Mouse (Mus musculus): ENCODE results near the gene Agfg1. TPM values are rescaled to one million over a fixed set of nuclear protein-coding genes. Genes with fewer than 3 reads are reported as not detected.
A peak's percentile ranks its signal among the peaks of the same experiment; 100 is the strongest.

Gene Agfg1
- polyA plus RNA-seq, 1 experiment: 26.9 TPM

GRCm38 (mm10) chr1:82832495-82833021, 6.7 kb upstream of the Agfg1 start:
- no peaks in the 10 kb centered on the region for H3K79me2 ChIP-seq (ENCODE audit: control insufficient read depth, insufficient read depth)
- TF ChIP-seq MAX (IDR thresholded peaks at IDR 0.05): no peak
- no peak for TF ChIP-seq USF1 (IDR thresholded peaks at IDR 0.05; ENCODE audit: low read depth)
- no peak for TF ChIP-seq CTCF (IDR thresholded peaks at IDR 0.05; ENCODE audit: control insufficient read depth, insufficient read depth, insufficient read length)
- no peak for TF ChIP-seq MYOD1 (IDR thresholded peaks at IDR 0.05; ENCODE audit: control insufficient read depth, insufficient read length, low read depth)
- no peak for TF ChIP-seq FOSL1 (IDR thresholded peaks at IDR 0.05; ENCODE audit: insufficient read depth, low read length, poor library complexity, severe bottlenecking)
- no peak for TF ChIP-seq CEBPB (IDR thresholded peaks at IDR 0.05; ENCODE audit: low read depth)
- no peak for TF ChIP-seq MYOG (IDR thresholded peaks at IDR 0.05; ENCODE audit: control insufficient read depth, extremely low read depth, insufficient read length)
- peak overlapping the region; percentile 53 for H3ac ChIP-seq (ENCODE audit: control insufficient read depth, insufficient read length, low read depth)
- no peaks in the 10 kb centered on the region for H3K79me3 ChIP-seq (ENCODE audit: low read depth)
- no peak overlapping the region for H3K4me3 ChIP-seq (ENCODE audit: insufficient read depth, poor library complexity, severe bottlenecking)
- no peaks in the 10 kb centered on the region for H3K27me3 ChIP-seq (ENCODE audit: control insufficient read depth, insufficient read depth, insufficient read length)
- no peaks in the 10 kb centered on the region for H3K36me3 ChIP-seq (ENCODE audit: control insufficient read depth, insufficient read depth)

- Histone ChIP-seq H3K27me3 (ENCODE audit: control insufficient read depth, insufficient read depth, insufficient read length) (no peaks in the 10 kb centered on the region), H3ac (ENCODE audit: control insufficient read depth, insufficient read length, low read depth) (no peak overlapping the region), H3K79me3 (ENCODE audit: low read depth) (no peaks in the 10 kb centered on the region), H3K36me3 (ENCODE audit: control insufficient read depth, insufficient read depth) (no peaks in the 10 kb centered on the region), H3K4me3 (ENCODE audit: insufficient read depth, poor library complexity, severe bottlenecking) (no peak overlapping the region), H3K79me2 (ENCODE audit: control insufficient read depth, insufficient read depth) (no peaks in the 10 kb centered on the region)
- TF ChIP-seq MYOD1 (IDR thresholded peaks at IDR 0.05; ENCODE audit: control insufficient read depth, insufficient read length, low read depth) (no peak), CTCF (IDR thresholded peaks at IDR 0.05; ENCODE audit: control insufficient read depth, insufficient read depth, insufficient read length) (no peak), MAX (IDR thresholded peaks at IDR 0.05) (no peak), FOSL1 (IDR thresholded peaks at IDR 0.05; ENCODE audit: insufficient read depth, low read length, poor library complexity, severe bottlenecking) (no peak), USF1 (IDR thresholded peaks at IDR 0.05; ENCODE audit: low read depth) (no peak)
Measured at GRCm38 (mm10) chr1:82833501-82833900, 5.8 kb upstream of the Agfg1 start.

GRCm38 (mm10) chr1:82834572-82834971, 4.7 kb upstream of the Agfg1 start:
- H3K79me3 ChIP-seq (ENCODE audit: low read depth): no peaks in the 10 kb centered on the region
- TF ChIP-seq MYOD1 (IDR thresholded peaks at IDR 0.05; ENCODE audit: control insufficient read depth, insufficient read length, low read depth): no peak
- TF ChIP-seq MAX (IDR thresholded peaks at IDR 0.05): peak; percentile 55
- peak; percentile 33 for TF ChIP-seq FOSL1 (IDR thresholded peaks at IDR 0.05; ENCODE audit: insufficient read depth, low read length, poor library complexity, severe bottlenecking)
- H3K4me3 ChIP-seq (ENCODE audit: insufficient read depth, poor library complexity, severe bottlenecking): no peak overlapping the region
- H3ac ChIP-seq (ENCODE audit: control insufficient read depth, insufficient read length, low read depth): no peak overlapping the region
- peaks cover 4% of the 10 kb centered on the region for H3K79me2 ChIP-seq (ENCODE audit: control insufficient read depth, insufficient read depth)
- no peaks in the 10 kb centered on the region for H3K36me3 ChIP-seq (ENCODE audit: control insufficient read depth, insufficient read depth)
- H3K27me3 ChIP-seq (ENCODE audit: control insufficient read depth, insufficient read depth, insufficient read length): no peaks in the 10 kb centered on the region

GRCm38 (mm10) chr1:82836342-82837217, 2.7 kb upstream of the Agfg1 start:
- H3K36me3 ChIP-seq (ENCODE audit: control insufficient read depth, insufficient read depth): peaks cover 3% of the 10 kb centered on the region
- H3K79me3 ChIP-seq (ENCODE audit: low read depth): peaks cover 17% of the 10 kb centered on the region
- no peak for TF ChIP-seq MAX (IDR thresholded peaks at IDR 0.05)
- no peak for TF ChIP-seq USF1 (IDR thresholded peaks at IDR 0.05; ENCODE audit: low read depth)
- no peak for TF ChIP-seq CEBPB (IDR thresholded peaks at IDR 0.05; ENCODE audit: low read depth)
- no peak for TF ChIP-seq FOSL1 (IDR thresholded peaks at IDR 0.05; ENCODE audit: insufficient read depth, low read length, poor library complexity, severe bottlenecking)
- TF ChIP-seq MYOG (IDR thresholded peaks at IDR 0.05; ENCODE audit: control insufficient read depth, extremely low read depth, insufficient read length): no peak
- TF ChIP-seq CTCF (IDR thresholded peaks at IDR 0.05; ENCODE audit: control insufficient read depth, insufficient read depth, insufficient read length): no peak
- no peaks in the 10 kb centered on the region for H3K27me3 ChIP-seq (ENCODE audit: control insufficient read depth, insufficient read depth, insufficient read length)
- H3K79me2 ChIP-seq (ENCODE audit: control insufficient read depth, insufficient read depth): peaks cover 24% of the 10 kb centered on the region
- no peak overlapping the region for H3ac ChIP-seq (ENCODE audit: control insufficient read depth, insufficient read length, low read depth)
- no peak overlapping the region for H3K4me3 ChIP-seq (ENCODE audit: insufficient read depth, poor library complexity, severe bottlenecking)

DNA sequence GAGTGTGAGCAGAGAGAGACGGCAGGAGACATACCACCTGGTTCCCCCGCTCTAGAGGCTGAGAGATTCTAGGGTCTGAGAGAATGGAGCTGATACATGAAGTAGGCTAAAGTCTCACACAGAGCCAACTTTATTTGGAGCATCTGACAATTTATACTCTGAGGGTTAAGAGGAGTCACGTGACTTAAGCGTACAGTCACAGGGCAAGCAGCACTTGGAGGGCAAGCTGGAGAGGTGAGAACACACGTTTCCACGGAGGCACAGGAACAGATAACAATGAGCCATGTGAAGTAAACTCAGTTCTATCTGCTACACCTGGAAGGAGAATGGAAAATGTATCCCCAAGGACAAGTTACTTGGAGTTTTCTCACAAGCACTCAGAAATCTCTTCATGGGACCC, 1.7 kb upstream of the Agfg1 start:
- H3K36me3 ChIP-seq (ENCODE audit: control insufficient read depth, insufficient read depth): peaks cover 12% of the 10 kb centered on the region
- H3K79me3 ChIP-seq (ENCODE audit: low read depth): peaks cover 27% of the 10 kb centered on the region
- H3K79me2 ChIP-seq (ENCODE audit: control insufficient read depth, insufficient read depth): peaks cover 34% of the 10 kb centered on the region
- H3ac ChIP-seq (ENCODE audit: control insufficient read depth, insufficient read length, low read depth): no peak overlapping the region
- TF ChIP-seq FOSL1 (IDR thresholded peaks at IDR 0.05; ENCODE audit: insufficient read depth, low read length, poor library complexity, severe bottlenecking) (no peak), MYOD1 (IDR thresholded peaks at IDR 0.05; ENCODE audit: control insufficient read depth, insufficient read length, low read depth) (no peak), MYOG (IDR thresholded peaks at IDR 0.05; ENCODE audit: control insufficient read depth, extremely low read depth, insufficient read length) (no peak), CEBPB (IDR thresholded peaks at IDR 0.05; ENCODE audit: low read depth) (no peak), CTCF (IDR thresholded peaks at IDR 0.05; ENCODE audit: control insufficient read depth, insufficient read depth, insufficient read length) (no peak), MAX (IDR thresholded peaks at IDR 0.05) (no peak), USF1 (IDR thresholded peaks at IDR 0.05; ENCODE audit: low read depth) (no peak)
- no peak overlapping the region for H3K4me3 ChIP-seq (ENCODE audit: insufficient read depth, poor library complexity, severe bottlenecking)
- no peaks in the 10 kb centered on the region for H3K27me3 ChIP-seq (ENCODE audit: control insufficient read depth, insufficient read depth, insufficient read length)
